16 mouse cellular contexts compared by ENCODE assay signal in the genomic region with DNA sequence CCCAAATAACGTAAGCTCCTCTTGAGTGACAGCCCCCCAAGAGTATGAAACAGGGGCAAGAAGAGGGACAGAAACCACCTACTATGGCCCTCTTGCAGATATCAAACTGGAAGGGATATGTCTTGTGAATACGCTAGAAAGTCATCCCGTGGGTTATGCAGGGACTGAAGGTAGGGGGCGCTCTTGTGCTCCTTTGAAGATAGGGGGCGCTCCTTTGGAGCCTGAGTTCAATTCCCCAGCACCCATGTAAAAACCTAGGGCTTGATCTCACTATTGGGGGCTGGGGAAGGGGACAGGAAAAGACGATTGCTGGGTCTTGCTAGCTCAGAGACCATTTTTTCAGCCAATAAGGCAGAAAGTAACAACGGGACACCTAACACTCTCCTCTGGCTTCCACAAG.
A peak's percentile ranks its signal among the peaks of the same experiment; 100 is the strongest.
DNase-seq lines count a peak whose midpoint lies in the region; ATAC-seq and TF ChIP-seq lines count a peak whose summit lies in the region.
"Had no signal": no experiment of that assay in that cellular context is flagged by ENCODE, and none has a peak within 500 bp of the region (broad histone marks: within the 10 kb centered on the region; RNA-seq: fewer than 3 reads in every experiment).

No protein-coding gene starts in this region.

- no peaks in the 10 kb centered on the region for H3K79me2 ChIP-seq in liver, adult 2 months (ENCODE audit: control insufficient read depth, insufficient read depth, low read length)

- H3K27me3 ChIP-seq in lung, embryonic 14.5 days (ENCODE audit: insufficient read depth, low read length): no peaks in the 10 kb centered on the region
- no peaks in the 10 kb centered on the region for H3K27me3 ChIP-seq in G1E (ENCODE audit: insufficient read depth, low read length)
- no peaks in the 10 kb centered on the region for H3K27me3 ChIP-seq in liver, adult 2 months (ENCODE audit: control insufficient read depth, insufficient read depth, low read length)
- H3K27me3 ChIP-seq: hindbrain, embryonic 13.5 days; limb, embryonic 15.5 days had no signal

- no peak overlapping the region for H3K4me2 ChIP-seq in lung, embryonic 14.5 days
- H3K4me2 ChIP-seq: hindbrain, embryonic 13.5 days; limb, embryonic 15.5 days; midbrain, embryonic 11.5 days had no signal

- H3K9ac ChIP-seq in lung, embryonic 14.5 days: no peak overlapping the region
- no peak overlapping the region for H3K9ac ChIP-seq in liver, adult 2 months (ENCODE audit: low read depth, low read length)
- H3K9ac ChIP-seq: hindbrain, embryonic 13.5 days; limb, embryonic 15.5 days had no signal

- H3K4me1 ChIP-seq in lung, embryonic 14.5 days (ENCODE audit: insufficient read depth): 0 out of 2 replicates have a peak, but pooled peaks cover under 1% of the 10 kb centered on the region
- H3K4me1 ChIP-seq in G1E (ENCODE audit: insufficient read depth, low read depth, low read length): peaks cover 56% of the 10 kb centered on the region
- no peaks in the 10 kb centered on the region for H3K4me1 ChIP-seq in liver, adult 2 months (ENCODE audit: control insufficient read depth, insufficient read depth, low read length)
- H3K4me1 ChIP-seq: limb, embryonic 15.5 days had no signal

- WGBS in lung, embryonic 14.5 days: 63% methylated on average over 7 of the region's 7 CpGs
- WGBS in liver, adult 2 months: 67% methylated on average over 7 of the region's 7 CpGs

- no peak overlapping the region for H3K4me3 ChIP-seq in gastrocnemius, adult 2 months
- no peak overlapping the region for H3K4me3 ChIP-seq in lung, embryonic 14.5 days (ENCODE audit: low read depth, low read length)
- H3K4me3 ChIP-seq in G1E (ENCODE audit: low read depth, low read length): no peak overlapping the region
- H3K4me3 ChIP-seq in liver, adult 2 months (ENCODE audit: insufficient read depth, low read depth, low read length): no peak overlapping the region
- H3K4me3 ChIP-seq: hindbrain, embryonic 13.5 days; limb, embryonic 15.5 days; myocyte had no signal

- H3K27ac ChIP-seq in gastrocnemius, adult 2 months: no peak overlapping the region
- no peak overlapping the region for H3K27ac ChIP-seq in lung, embryonic 14.5 days (ENCODE audit: low read depth)
- no peak overlapping the region for H3K27ac ChIP-seq in liver, adult 2 months (replicated peaks; ENCODE audit: insufficient read depth, low read depth, low read length)
- H3K27ac ChIP-seq: hindbrain, embryonic 13.5 days; limb, embryonic 15.5 days had no signal

- TF ChIP-seq POLR2A in liver, adult 2 months (IDR thresholded peaks at IDR 0.05; ENCODE audit: extremely low read depth, insufficient read depth, low read length): no peak

- peak; percentile 27; the same call in 1 of the 2 replicates for TF ChIP-seq CTCF in gastrocnemius, adult 2 months (IDR thresholded peaks at IDR 0.05)
- TF ChIP-seq CTCF in lung, embryonic 14.5 days (IDR thresholded peaks at IDR 0.05; ENCODE audit: low read depth): peak; percentile 38
- TF ChIP-seq CTCF in G1E (IDR thresholded peaks at IDR 0.05; ENCODE audit: low read depth, low read length): peak; percentile 38; the same call in 1 of the 2 replicates
- peak; percentile 16; the same call in 1 of the 2 replicates for TF ChIP-seq CTCF in liver, adult 2 months (IDR thresholded peaks at IDR 0.05; ENCODE audit: low read depth, low read length)

- intact Hi-C loops in gastrocnemius, adult 2 months (cut with DNase I): no loop called here
- intact Hi-C loops in gastrocnemius, postnatal 36 days (cut with DNase I): no loop called here

- no peaks in the 10 kb centered on the region for H3K36me3 ChIP-seq in lung, embryonic 14.5 days (ENCODE audit: insufficient read depth)
- no peaks in the 10 kb centered on the region for H3K36me3 ChIP-seq in G1E (replicated peaks)
- no peaks in the 10 kb centered on the region for H3K36me3 ChIP-seq in liver, adult 2 months (ENCODE audit: control insufficient read depth, insufficient read depth, low read length)
- H3K36me3 ChIP-seq: limb, embryonic 15.5 days had no signal

- DNase-seq in gastrocnemius, adult 2 months: no peak
- no peak for DNase-seq in gastrocnemius, postnatal 36 days
- DNase-seq in lung, embryonic 14.5 days: no peak
- DNase-seq in lung, postnatal 10 days: no peak
- no peak for DNase-seq in G1E (ENCODE audit: low spot score)
- no peak for DNase-seq in liver, adult 2 months (ENCODE audit: extremely low read depth, low read depth, low spot score)
- DNase-seq in thymus, postnatal 10 days (ENCODE audit: low spot score in 2 of 2): no peak
- DNase-seq: cerebellum, adult 18-20 months; kidney, adult 8-10 months; lung, postnatal 4 days; right cerebral cortex, adult 18-20 months had no signal

- H3K9me3 ChIP-seq in lung, embryonic 14.5 days (ENCODE audit: low read depth, low read length): no peaks in the 10 kb centered on the region
- peaks cover 18% of the 10 kb centered on the region for H3K9me3 ChIP-seq in G1E (replicated peaks)
- H3K9me3 ChIP-seq: hindbrain, embryonic 13.5 days had no signal

- ATAC-seq in lung, embryonic 14.5 days (ENCODE audit: insufficient read depth): no peak
- no peak for ATAC-seq in G1E (ENCODE audit: extremely low read depth, insufficient number of reproducible peaks, low FRiP score, poor library complexity, severe bottlenecking)
- no peak for ATAC-seq in erythroid progenitor cell, adult 5-6 weeks (replicated peaks; ENCODE audit: low FRiP score, poor library complexity, severe bottlenecking)
